Mouse (Mus musculus): ENCODE data around the gene Fam129a. TPM values are rescaled to one million over a fixed set of nuclear protein-coding genes. Genes with fewer than 3 reads are reported as not detected.
A peak's percentile ranks its signal among the peaks of the same experiment; 100 is the strongest.

The Fam129a gene
- total and polyA plus RNA-seq, 3 experiments = 27.8 to 48.3 (median 37.0) TPM

DNA sequence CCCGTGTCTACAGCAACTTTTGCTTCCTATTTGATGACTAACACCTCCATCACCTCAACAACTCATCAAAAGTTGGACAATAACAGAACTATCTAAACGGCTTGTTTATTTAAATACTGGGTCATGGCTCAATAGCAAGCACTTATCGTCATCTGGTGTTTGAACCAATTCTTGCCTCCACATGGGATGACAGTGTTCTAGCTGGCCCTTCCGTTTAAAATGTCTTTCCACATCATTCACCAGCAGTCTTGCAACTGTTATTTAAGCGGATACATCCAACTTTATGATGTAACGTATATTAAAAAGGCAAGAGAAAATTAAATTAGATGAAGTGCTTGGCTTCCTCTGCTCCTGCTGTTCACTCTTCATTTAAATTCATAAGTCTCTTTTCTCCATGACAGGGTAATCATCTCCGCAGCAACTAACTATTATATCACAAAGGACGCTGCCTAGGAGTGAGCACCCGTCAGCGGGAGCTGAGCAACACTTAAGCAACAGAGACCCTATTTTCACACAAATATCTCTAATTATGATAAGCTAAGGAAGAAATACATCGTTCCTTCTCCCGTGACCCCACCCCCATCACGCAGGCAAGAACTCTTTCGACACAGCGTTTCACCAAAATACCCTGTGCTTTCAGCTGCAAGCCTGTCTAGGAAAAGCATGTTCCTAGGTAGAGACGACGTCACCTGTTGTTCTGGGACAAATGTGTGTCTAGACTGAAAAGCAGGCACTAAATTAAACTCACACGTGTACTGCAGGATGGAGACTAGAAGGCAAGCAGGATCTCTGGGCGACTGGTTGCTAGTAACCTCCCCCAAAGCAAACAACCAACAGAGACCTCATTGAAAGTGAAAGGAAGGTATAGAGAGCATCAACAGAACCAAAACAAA lies 20.2 kb upstream of the Fam129a start:
- TF ChIP-seq IRF4 (IDR thresholded peaks at IDR 0.05; ENCODE audit: low read depth, low read length) = no peak
- TF ChIP-seq TCF12 (IDR thresholded peaks at IDR 0.05; ENCODE audit: low read depth, low read length) = no peak
- TF ChIP-seq EP300 (IDR thresholded peaks at IDR 0.05; ENCODE audit: low read length) = no peak
- TF ChIP-seq ELF1 (IDR thresholded peaks at IDR 0.05; ENCODE audit: low read depth, low read length) = no peak
- no peak for TF ChIP-seq JUN (IDR thresholded peaks at IDR 0.05; ENCODE audit: insufficient read depth, low read depth, low read length)
- no peak for TF ChIP-seq E2F4 (IDR thresholded peaks at IDR 0.05; ENCODE audit: insufficient replicate concordance, low read depth, low read length)
- TF ChIP-seq TBP (conservative IDR thresholded peaks at IDR 0.05; ENCODE audit: low read depth, low read length) = no peak
- TF ChIP-seq USF2 (conservative IDR thresholded peaks at IDR 0.05; ENCODE audit: low read depth, low read length) = no peak
- Histone ChIP-seq H3K27ac (ENCODE audit: insufficient read depth, low read depth) (no peak overlapping the region), H3K4me2 (ENCODE audit: insufficient read depth, low read depth, poor library complexity, severe bottlenecking) (0 out of 2 replicates have a peak overlapping the region, but pooled peaks have one; percentile 24), H3K4me3 (replicated peaks in 1 of 3; ENCODE audit: low read depth in 2 of 3, low read length in 2 of 3, poor library complexity in 1 of 3) (no peak overlapping the region), H3K36me3 (replicated peaks in 1 of 2; ENCODE audit: control insufficient read depth in 1 of 2, insufficient read depth in 1 of 2, low read length in 1 of 2) (no peaks in the 10 kb centered on the region), H3K79me2 (replicated peaks; ENCODE audit: control insufficient read depth, extremely low read depth, insufficient read depth, poor library complexity, severe bottlenecking) (no peaks in the 10 kb centered on the region), H3K9me3 (replicated peaks; ENCODE audit: low read length) (no peaks in the 10 kb centered on the region), H3K9ac (ENCODE audit: insufficient read depth, low read depth) (no peak overlapping the region), H3K27me3 (replicated peaks) (no peaks in the 10 kb centered on the region), H3K4me1 (ENCODE audit: control insufficient read depth in 1 of 2, insufficient read depth in 2 of 2) (peaks cover 5 to 6% of the 10 kb centered on the region in 2 experiments; a peak in 2 of 4 replicates)
- in situ Hi-C loops (cut with MboI; ENCODE audit: low pct_ligation_motif_present, low pct_unique_long_range_greater_than_20kb, low sequenced_read_pairs) (loop anchor here (10.0 kb wide), 1 partner anchor 46 kb away; the partner anchor contains the start of gene Rnf2), dilution Hi-C loops (cut with MboI; ENCODE audit: extremely low pct_ligation_motif_present, extremely low pct_unique_long_range_greater_than_20kb, low sequenced_read_pairs) (no loop called here)
- no peak for DNase-seq (ENCODE audit: extremely low read depth)

DNA sequence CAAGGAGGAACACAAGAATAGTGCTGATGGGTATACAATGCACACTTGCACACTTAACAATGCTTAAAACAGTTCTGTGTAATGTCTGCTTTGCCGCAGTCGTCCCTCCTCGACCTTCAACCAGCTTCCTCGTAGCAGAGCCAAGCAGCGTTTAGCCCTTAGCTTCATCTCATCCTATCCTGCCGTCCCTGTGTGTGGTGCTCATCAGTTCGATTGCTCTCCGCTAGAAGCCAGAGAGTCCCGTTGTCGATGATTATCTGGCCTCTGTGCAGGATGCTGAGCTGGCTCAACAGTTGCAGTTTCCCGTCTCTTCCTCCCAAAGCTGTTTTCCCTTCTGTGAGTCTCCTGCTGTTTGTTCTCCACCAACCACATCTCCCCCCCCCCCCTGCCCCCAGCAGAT lies 10.4 kb upstream of the Fam129a start:
- TF ChIP-seq TCF12 (IDR thresholded peaks at IDR 0.05; ENCODE audit: low read depth, low read length) = no peak
- no peak for TF ChIP-seq MAFK (IDR thresholded peaks at IDR 0.05; ENCODE audit: insufficient replicate concordance, low read length)
- TF ChIP-seq MAX (IDR thresholded peaks at IDR 0.05; ENCODE audit: low read length) = no peak
- TF ChIP-seq EP300 (IDR thresholded peaks at IDR 0.05; ENCODE audit: low read length) = no peak
- TF ChIP-seq USF2 (conservative IDR thresholded peaks at IDR 0.05; ENCODE audit: low read depth, low read length) = no peak
- TF ChIP-seq BHLHE40 (IDR thresholded peaks at IDR 0.05; ENCODE audit: low read depth, low read length) = no peak
- no peak for TF ChIP-seq HCFC1 (IDR thresholded peaks at IDR 0.05; ENCODE audit: low read depth, low read length)
- no peak for TF ChIP-seq JUN (IDR thresholded peaks at IDR 0.05; ENCODE audit: insufficient read depth, low read depth, low read length)
- no peak for TF ChIP-seq PAX5 (IDR thresholded peaks at IDR 0.05; ENCODE audit: low read length)
- no peak for TF ChIP-seq E2F4 (IDR thresholded peaks at IDR 0.05; ENCODE audit: insufficient replicate concordance, low read depth, low read length)
- no peak for TF ChIP-seq GABPA (IDR thresholded peaks at IDR 0.05; ENCODE audit: insufficient replicate concordance, low read depth, low read length)
- TF ChIP-seq RCOR1 (conservative IDR thresholded peaks at IDR 0.05; ENCODE audit: low read depth, low read length) = no peak
- no peak for TF ChIP-seq CHD1 (IDR thresholded peaks at IDR 0.05; ENCODE audit: low read depth, low read length)
- no peak for TF ChIP-seq ZMIZ1 (IDR thresholded peaks at IDR 0.05; ENCODE audit: low read depth, low read length)
- TF ChIP-seq MEF2A (IDR thresholded peaks at IDR 0.05; ENCODE audit: borderline replicate concordance, low read depth, low read length) = no peak
- no peak for TF ChIP-seq ZC3H11A (IDR thresholded peaks at IDR 0.05; ENCODE audit: low read depth, low read length)
- no peak for TF ChIP-seq MYC (IDR thresholded peaks at IDR 0.05; ENCODE audit: low read depth, low read length)
- dilution Hi-C loops (cut with MboI; ENCODE audit: extremely low pct_ligation_motif_present, extremely low pct_unique_long_range_greater_than_20kb, low sequenced_read_pairs) = no loop called here
- no peaks in the 10 kb centered on the region for H3K27me3 ChIP-seq (replicated peaks)
- H3K9ac ChIP-seq (ENCODE audit: insufficient read depth, low read depth) = no peak overlapping the region
- in situ Hi-C loops (cut with MboI; ENCODE audit: low pct_ligation_motif_present, low pct_unique_long_range_greater_than_20kb, low sequenced_read_pairs) = no loop called here
- H3K9me3 ChIP-seq (replicated peaks; ENCODE audit: low read length) = no peaks in the 10 kb centered on the region
- H3K4me3 ChIP-seq (replicated peaks in 1 of 3; ENCODE audit: low read depth in 2 of 3, low read length in 2 of 3, poor library complexity in 1 of 3) = no peak overlapping the region
- H3K36me3 ChIP-seq (replicated peaks in 1 of 2; ENCODE audit: control insufficient read depth in 1 of 2, insufficient read depth in 1 of 2, low read length in 1 of 2) = no peaks in the 10 kb centered on the region
- no peaks in the 10 kb centered on the region for H3K79me2 ChIP-seq (replicated peaks; ENCODE audit: control insufficient read depth, extremely low read depth, insufficient read depth, poor library complexity, severe bottlenecking)
- H3K4me2 ChIP-seq (ENCODE audit: insufficient read depth, low read depth, poor library complexity, severe bottlenecking) = no peak overlapping the region
- peaks cover 0 to 6% of the 10 kb centered on the region in 2 experiments; a peak in 1 of 4 replicates for H3K4me1 ChIP-seq (ENCODE audit: control insufficient read depth in 1 of 2, insufficient read depth in 2 of 2)
- no peak for DNase-seq (ENCODE audit: extremely low read depth)
- H3K27ac ChIP-seq (ENCODE audit: insufficient read depth, low read depth) = no peak overlapping the region

Data from CH12.LX (cell line).